Mouse (Mus musculus): ENCODE measurements at regions not wholly inside any gene's neighbourhood (a gene's known extent, or its start where the extent isn't known, plus 50 kb on each side); places are given as distances from the start of the nearest gene placed in this dataset.

DNA sequence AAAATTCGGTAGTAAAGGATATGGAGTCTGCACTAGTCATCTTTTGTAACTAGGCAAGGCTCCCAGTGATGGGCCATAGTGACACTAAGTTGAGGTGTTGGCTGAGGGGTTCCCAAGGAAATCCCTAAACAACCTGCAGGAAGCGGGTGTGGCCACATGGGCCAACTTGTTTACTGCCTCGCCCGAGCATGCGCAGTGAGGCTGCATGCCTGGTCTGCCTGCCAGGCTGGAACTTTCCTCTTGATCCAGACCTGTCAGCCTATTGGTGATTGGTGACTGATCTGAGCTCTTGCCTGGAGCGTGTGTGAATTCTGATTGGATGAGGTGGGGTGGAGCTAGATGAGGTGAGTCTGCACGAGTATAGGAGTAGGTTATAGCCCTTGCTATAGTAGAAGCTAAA is 103.1 kb upstream of the Zwint start:
- DNase-seq (ENCODE audit: low spot score): no peak

DNA sequence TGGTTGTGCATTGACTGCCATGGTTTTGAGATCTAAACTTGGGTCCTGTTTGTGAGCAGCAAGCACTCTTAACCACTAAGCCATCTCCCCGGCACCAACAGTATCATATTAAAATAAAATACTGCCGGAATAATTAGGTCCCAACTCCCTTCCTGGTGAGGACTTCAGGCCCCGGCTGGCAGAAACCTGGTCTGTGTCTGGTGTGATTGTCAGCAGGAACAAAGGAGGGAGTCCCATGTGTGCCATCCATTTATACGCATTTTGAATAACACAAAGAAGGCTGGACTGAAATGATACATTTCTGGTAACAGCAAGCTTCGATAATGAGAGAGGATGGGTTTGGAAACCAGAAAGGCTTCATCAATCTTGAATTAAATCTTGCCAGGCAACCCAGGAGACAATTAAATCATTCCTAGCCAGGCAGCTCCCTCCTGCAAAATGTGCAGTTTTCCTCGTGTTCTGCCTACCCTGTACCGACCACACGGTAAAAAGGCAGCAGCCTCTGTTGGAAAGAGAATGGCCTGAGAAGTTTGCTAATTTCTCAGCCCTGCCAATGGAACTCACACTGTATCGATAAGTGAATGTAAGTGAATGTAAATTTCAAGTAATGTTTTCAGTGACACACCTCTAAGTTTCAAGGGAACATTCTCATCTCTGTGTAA is 80.5 kb upstream of the Zwint start:
- no peak for DNase-seq (ENCODE audit: low spot score)

DNA sequence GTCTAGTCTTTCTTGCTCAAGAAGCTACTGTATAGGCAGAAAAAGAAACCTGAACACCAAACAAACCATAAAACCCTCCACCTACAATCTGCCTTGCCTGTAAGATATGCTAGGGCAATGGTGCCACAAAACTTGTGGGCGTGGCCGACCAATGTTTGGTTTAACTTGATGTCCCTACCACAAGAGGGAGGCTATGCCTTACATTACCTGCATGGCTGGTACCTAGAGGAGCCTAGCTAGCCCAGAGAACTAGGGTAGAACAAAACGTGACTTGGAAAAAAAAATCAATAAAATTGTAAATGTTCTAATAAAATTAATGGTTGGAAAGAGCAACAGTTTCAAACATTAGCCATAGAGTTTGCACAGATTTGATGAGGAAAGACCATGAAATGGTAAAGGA is 76.9 kb upstream of the Zwint start:
- DNase-seq (ENCODE audit: low spot score): no peak

DNA sequence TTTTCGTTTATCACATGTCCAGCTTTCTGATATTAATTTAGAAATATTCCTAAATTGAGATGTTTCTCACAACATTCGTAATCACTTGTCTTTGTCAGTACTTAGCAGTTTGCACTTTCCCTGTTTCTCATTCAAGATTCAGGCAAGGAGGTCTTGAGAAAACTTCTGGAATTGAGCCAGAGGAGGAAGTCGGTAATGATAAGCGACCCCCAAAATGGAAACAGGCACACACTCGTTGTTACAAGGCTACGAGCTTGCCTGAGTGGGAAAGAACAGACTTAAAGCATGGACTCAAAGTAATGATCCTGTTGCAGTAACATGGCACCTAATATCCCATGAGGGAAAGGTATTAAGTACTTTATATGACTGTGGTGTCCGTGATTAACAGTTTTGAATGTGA is 76.1 kb upstream of the Zwint start:
- DNase-seq (ENCODE audit: low spot score): no peak

DNA sequence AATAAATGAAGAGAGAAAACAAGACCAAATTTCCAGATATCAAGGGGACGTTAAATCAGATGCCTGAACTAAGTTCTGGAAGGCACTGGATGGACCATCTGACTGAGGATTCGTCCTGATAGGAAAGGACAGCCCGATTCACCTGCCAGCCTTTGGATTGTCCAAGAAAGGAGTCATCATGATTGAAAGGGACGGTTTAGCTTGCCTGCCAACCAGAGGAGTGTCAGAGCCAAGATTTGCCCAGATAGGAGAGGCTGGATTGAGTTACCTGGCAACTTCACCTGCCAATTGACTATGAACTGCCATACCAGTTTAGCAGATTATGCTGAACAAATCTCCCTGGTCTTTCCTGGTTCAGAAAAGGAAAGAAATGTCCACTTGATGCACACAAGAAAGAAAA is 73.3 kb upstream of the Zwint start:
- no peak for DNase-seq (ENCODE audit: low spot score)

DNA sequence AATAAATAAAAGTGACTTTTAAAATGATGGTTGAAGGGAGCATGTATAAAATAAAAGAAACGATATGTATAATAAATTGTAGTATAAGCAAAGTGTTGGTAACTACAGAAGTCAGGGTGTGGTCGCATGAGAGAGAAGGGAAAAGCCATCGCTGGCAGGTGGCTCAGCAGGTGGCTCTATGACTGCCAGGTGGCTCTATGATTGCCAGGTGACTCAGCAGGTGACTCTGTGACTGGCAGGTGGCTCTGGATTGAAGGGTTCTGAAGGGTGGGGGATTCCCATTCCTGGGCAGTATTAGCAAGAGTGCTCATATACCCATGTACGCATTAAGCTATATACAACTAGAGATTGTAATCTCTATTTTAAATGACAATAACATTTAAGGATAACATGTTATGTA is 66.1 kb upstream of the Zwint start:
- DNase-seq (ENCODE audit: low spot score): no peak

DNA sequence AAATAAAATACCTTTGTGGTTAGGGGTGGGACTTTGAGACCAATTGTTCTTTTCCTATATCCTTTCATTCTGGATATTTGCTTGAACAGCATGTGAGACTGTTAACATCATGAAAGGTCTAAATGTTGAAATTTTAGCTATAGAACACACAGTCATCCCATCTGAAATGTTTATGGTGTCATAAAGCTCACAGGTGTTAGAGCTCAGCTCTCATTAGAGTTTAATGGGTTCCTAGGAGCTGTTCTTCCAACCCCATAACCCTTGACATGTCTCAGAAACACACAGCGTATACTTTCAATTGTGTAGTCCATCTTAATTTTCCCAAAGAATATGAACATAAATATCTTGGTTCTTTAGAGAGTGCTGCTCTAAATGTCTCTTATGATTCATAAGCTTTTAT is 61.6 kb upstream of the Zwint start:
- DNase-seq (ENCODE audit: low spot score): no peak

All from left cerebral cortex, adult 11 months (tissue).